Mouse (Mus musculus) megakaryocyte progenitor cell, adult 5-6 weeks (primary cell): ENCODE data around the gene Alb. TPM values are rescaled to one million over a fixed set of nuclear protein-coding genes. Genes with fewer than 3 reads are reported as not detected.

Experiments
- ATAC-seq: replicated peaks from 2 replicates; pipeline ENCODE4 v1.8.0; 2016; ENCODE audit warnings: mild to moderate bottlenecking, moderate TSS enrichment, inconsistent platforms; ENCODE audit not compliant: poor library complexity
- total RNA-seq, 2 experiments: library from RNA; stranded (forward) in 1 of 2; stranded (reverse) in 1 of 2; fragments of 157-497, 149-512 nt in 1 of 2; fragments of 200-1000 nt in 1 of 2; gene quantifications; 2 replicates each; pipeline versions ENCODE4 v1.2.3 to v1.2.4; 2015 to 2017

The Alb gene
- total RNA-seq, 2 experiments from 2014 or later: not detected

DNA sequence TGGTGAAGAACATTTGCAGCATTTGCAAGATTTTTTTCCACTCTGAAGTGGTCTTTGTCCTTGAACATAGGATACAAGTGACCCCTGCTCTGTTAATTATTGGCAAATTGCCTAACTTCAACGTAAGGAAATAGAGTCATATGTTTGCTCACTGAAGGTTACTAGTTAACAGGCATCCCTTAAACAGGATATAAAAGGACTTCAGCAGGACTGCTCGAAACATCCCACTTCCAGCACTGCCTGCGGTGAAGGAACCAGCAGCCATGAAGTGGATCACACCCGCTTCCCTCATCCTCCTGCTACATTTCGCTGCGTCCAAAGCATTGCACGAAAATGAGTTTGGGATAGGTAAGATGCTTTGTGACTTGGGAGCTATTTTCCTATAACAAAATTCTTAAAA is 29.8 kb downstream of the Alb start, which contains the start of gene Afp:
Afp (plus strand) TSS at position 220 of the 400 bp plus-strand sequence.
- ATAC-seq: no peak

DNA sequence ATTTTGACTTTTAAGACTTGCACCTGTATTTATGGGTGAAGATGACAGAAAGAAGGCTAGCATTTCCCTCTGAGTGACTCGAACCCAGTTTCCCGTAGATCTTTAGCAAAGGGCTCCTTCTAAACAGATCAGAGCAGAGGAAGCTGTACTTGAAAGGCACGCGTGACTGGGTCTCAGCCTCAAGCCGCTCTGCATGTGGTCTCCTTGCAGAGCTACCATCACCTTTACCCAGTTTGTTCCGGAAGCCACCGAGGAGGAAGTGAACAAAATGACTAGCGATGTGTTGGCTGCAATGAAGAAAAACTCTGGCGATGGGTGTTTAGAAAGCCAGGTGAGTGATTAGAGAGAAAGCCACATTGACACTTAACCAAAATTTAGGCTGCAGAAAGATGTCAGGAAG is 31.7 kb downstream of the Alb start:
- peak; percentile 68 for ATAC-seq

DNA sequence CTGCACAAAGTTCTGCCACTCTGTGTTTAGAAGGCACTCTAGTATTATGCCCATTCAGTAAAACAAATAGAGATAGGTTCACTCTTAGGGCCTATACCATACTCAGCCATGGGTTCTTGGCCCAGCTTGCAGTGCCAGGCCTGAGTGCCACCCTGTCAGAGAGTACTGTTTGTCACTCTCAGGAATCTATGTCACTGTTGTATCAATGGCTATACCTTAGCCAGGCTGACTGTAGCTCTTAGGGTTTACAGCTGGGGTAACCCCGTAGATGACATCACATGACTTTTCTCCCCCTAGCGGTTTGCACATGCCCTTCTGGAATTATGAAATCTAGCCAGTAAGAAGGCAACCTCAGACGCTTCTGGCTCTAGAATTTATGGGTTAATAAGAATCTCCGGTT is 33.6 kb downstream of the Alb start:
- ATAC-seq: no peak

DNA sequence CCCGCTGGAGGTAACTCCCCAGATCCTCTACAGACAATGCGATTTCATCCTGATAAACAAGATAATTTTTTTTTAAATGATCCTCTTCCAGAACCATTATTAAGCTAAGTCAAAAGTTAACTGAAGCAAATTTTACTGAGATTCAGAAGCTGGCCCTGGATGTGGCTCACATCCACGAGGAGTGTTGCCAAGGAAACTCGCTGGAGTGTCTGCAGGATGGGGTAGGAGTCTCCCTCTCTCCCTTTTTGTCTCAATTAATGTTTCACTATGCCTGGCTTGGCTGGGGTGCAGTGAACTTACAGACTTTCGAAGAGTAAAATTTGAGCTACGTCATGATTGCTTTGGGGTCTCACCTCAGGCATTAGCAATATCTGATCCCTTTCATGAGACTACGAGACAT is 38.8 kb downstream of the Alb start:
- ATAC-seq: no peak

DNA sequence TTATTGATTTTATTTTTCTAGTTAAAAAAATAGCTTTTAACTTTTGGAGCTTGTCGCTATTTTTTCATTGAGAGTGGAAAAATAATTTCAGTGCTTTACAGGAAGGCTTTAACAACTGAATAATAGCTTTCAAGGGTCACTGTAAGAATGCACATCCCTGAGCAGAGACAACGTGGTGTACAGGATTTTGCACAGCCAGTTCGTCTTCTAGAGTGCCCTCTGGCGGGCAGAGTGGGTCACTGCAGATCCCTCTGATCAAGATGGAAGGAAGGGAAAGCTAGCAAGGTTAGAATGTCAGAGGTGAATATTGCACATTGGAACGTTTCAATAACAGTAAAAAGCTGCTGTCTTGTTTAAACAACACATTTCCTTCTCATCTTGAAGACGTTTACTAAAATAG is 40.0 kb downstream of the Alb start:
- peak; percentile 93 for ATAC-seq

DNA sequence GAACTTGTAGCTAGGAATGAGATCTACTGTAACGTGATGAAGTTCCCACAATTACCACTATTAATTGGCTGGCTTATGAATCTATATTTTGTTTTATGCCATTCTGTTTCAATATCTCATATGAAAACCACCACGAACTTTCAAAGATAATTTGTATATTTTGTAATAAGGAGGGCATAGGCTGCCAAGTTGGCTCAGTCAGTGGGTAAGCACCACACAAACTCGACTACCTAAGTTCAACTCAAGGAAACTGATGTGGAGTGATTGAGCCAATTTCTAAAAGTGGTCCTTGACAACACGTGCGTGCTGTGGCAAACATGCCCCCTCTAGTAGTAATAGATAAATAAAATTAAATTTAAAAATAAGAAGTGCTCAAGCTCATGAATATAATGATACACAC is 41.1 kb downstream of the Alb start:
- no peak for ATAC-seq

DNA sequence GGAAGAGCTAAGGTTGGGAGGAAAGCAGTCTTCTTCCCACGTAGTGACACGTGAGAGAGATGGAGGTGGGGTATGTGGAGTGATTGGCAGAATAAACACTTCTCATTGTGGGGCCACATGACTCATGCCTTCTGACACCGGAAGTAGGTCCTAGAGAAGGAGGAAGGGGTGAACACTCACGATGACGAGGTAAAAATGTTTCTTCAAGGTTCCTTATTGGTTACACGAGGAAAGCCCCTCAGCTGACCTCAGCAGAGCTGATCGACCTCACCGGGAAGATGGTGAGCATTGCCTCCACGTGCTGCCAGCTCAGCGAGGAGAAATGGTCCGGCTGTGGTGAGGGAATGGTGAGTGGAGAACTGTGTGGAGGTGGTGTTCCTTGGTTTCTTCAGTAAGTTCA is 44.0 kb downstream of the Alb start:
- peak; percentile 90 for ATAC-seq

DNA sequence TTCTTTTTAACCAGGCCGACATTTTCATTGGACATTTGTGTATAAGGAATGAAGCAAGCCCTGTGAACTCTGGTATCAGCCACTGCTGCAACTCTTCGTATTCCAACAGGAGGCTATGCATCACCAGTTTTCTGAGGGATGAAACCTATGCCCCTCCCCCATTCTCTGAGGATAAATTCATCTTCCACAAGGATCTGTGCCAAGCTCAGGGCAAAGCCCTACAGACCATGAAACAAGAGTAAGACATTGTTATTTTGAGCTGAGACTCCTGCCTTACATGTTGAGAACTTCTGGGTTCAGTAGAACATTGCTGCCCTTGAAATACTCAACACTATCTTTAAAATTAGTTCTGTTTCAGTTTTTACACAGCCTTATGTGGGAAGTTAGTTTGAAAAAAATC is 45.8 kb downstream of the Alb start:
- ATAC-seq: no peak

DNA sequence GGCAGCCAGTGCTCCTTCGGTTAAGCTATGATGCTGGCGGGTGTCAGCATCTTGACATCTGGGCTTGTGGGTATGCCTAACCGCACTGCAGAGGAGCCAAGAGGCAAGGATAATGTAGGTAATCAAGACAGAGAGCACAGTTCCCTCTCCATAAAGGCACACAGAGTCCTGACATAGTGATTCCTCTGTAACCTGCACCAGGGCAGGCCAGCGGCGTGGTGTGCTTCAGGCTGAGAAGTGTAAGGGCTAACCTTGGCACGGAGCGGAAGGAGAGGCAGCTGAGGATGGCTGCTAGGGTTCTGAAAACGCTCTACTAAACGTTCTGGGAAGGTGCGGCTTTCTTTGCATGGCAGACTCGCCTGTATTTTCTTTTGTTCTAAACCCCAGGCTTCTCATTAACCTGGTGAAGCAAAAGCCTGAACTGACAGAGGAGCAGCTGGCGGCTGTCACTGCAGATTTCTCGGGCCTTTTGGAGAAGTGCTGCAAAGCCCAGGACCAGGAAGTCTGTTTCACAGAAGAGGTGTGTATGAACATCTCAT is 46.8 kb downstream of the Alb start:
- no peak for ATAC-seq

DNA sequence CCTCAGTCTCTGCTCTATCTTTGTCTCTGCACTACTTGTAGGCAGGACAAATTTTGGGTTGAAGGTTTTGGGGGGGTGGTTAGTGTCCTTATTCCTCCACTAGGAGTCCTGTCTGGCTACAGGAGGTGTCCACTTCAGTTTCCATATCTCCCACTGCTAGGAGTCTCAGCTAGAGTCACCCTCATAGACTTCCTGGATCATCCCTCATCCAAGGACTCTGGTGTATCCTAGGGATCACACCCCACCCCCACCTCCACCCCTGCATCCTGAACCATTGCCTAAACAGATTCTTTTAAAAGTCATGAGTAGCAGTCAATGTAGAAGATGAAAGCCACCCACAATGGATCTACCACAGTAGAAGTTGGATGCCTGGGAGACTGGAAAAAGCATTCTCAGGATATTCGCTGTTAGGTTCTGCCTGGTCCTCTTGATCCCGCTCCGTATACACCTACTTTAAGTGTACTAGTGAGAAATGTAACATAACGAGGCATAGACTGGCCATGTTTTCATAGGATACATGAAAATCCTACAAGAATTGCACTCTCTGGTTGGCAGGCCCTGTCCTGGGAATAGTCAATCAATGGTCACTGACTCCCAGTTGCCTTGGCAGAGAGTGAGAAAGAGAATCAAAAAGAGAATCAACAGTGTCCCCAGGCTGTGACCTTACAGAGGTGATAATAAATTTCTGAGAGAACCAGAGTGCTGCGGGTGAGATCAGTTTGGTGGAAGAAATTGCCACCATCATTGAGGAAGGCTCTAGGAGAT is 49.3 kb downstream of the Alb start:
- no peak for ATAC-seq

DNA sequence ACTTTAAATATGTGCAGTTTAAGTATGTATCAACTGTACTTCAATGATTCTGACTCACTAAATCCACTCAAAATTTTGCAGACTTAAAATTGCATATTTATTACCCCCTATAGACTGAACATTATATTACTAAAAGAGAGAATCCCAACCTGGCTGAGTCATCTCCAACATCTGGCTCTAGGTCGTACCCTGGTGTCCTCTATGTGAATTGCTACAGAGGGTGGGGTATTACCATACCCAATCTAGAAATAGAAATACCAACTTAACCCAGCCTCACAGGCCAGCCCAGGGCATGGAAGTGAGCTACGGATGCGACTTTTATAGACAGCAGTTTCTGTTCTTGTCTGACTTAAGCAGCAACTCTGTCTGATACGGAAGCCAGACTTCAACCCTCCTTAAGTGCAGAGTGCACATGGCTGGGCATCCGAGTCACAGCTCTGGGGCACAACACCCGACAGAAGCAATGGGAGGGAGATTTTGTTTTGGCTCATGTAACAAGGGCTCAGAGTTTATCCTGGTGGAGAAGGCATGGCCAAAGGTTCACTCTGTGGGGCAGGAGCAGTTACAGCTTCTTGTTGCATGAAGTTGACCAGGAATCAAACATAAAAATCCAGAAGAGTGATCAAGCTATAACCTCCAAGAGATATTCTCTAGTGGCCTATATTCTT is 51.7 kb downstream of the Alb start:
- peak; percentile 52 for ATAC-seq

DNA sequence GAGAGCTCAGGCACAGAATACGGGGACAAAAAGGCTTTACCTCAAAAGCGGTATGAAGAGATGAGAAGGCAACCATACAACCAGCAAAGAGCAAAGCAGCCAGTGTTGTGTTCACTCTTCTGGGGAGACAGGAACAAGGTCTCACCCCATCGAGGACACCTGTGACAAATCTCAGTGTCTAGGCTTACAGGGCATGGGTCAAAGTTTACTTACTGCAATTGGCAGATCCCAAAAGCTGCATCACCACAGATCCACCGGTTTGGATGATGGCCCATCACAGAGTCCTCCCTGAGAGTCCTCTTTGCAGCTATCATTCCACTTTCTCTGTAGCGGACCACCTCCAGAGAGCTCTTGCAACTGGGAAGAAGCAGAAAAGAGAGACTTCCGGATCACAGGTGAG is 54.9 kb downstream of the Alb start:
- no peak for ATAC-seq

DNA sequence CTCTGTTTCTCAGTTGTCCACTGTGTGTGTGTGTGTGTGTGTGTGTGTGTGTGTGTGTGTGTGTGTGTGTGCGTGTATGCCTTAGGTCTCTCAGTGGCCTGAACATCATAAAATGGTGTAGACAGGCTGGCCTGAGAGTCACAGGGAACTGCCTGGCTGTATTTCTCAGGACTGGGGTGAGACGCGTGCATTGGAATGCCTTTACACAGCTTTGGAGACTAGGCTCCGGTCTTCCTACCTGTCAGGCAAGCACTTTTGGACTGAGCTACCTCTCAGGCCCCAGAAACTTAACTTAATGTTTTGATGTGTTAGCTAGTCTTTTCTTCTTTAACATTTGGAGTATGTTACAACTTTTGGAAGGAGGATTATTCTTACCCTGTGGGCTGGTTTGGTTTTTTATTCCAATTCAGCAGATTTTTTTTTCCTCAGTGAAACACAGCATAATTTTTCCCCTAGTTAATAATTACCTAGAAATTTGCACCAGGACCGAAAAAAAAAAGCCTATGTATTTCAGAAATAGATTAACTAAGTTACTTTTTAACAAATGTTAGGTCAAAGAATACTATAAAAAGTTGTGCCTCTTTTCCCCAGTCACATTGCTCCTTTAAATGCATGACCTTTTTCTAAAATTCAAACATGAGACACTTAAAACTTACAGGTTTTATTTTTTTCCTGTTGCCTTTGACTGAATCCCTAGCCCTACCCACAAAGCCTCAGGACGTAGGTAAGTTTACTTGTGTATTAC is 57.8 kb downstream of the Alb start, which contains the start of gene Afm:
Afm (plus strand) TSS at position 577 of the 745 bp plus-strand sequence.
- ATAC-seq: no peak

Other genes starting within 250 kb of the Alb start
- gene Cox18, start 236.9 kb upstream of the Alb start, total RNA-seq (2015): 43.3 and 45.0 TPM in 2 replicates
- gene Cox18, start 236.9 kb upstream of the Alb start, total RNA-seq (2017): 11.2 and 14.5 TPM in 2 replicates
- gene Ankrd17, start 94.3 kb upstream of the Alb start, total RNA-seq (2015): 83.2 and 103 TPM in 2 replicates
- gene Ankrd17, start 94.3 kb upstream of the Alb start, total RNA-seq (2017): 55.3 and 83.6 TPM in 2 replicates
- 2.0 and 4.1 TPM in 2 replicates for gene Gm9958, start 93.7 kb upstream of the Alb start, total RNA-seq (2015)
- 1.3 and 2.4 TPM in 2 replicates for gene Gm9958, start 93.7 kb upstream of the Alb start, total RNA-seq (2017)
- 1.1 and 1.2 TPM in 2 replicates for gene Afp, start 29.8 kb downstream of the Alb start, total RNA-seq (2015)
- 0.21 and 1.3 TPM in 2 replicates for gene Afp, start 29.8 kb downstream of the Alb start, total RNA-seq (2017)
- gene Afm, start 58.0 kb downstream of the Alb start, total RNA-seq (2015): not detected in 2 replicates
- gene Afm, start 58.0 kb downstream of the Alb start, total RNA-seq (2017): not detected in 2 replicates
- gene 5830473C10Rik, start 100.2 kb downstream of the Alb start, total RNA-seq (2015): not detected in 2 replicates
- gene 5830473C10Rik, start 100.2 kb downstream of the Alb start, total RNA-seq (2017): not detected in 2 replicates
- gene Rassf6, start 179.8 kb downstream of the Alb start, total RNA-seq (2015): 0.52 TPM in 1 of 2 replicates, not detected in the other
- gene Rassf6, start 179.8 kb downstream of the Alb start, total RNA-seq (2017): not detected in 2 replicates